Mouse (Mus musculus) kidney, embryonic 15.5 days (tissue): ENCODE measurements around the gene Caln1. TPM values are rescaled to one million over a fixed set of nuclear protein-coding genes. Genes with fewer than 3 reads are reported as not detected.

Source experiments
- ATAC-seq: fragments of 200-750 bp; cut with Nextera tagmentation; replicated peaks from 2 replicates; pipeline ENCODE4 v1.8.0; 2017; ENCODE audit warnings: moderate TSS enrichment; ENCODE audit not compliant: low FRiP score
- H3K27ac ChIP-seq: fragments of 300-500 bp; sonication (generic); 2 replicates; pipeline ENCODE4 v1.5.1; 2015; ENCODE audit warnings: mild to moderate bottlenecking, inconsistent platforms
- H3K27me3 ChIP-seq: fragments of 300-500 bp; sonication (generic); 2 replicates; pipeline ENCODE4 v1.6.1; 2015; ENCODE audit warnings: inconsistent platforms
- H3K36me3 ChIP-seq: fragments of 300-500 bp; sonication (generic); 2 replicates; pipeline ENCODE4 v1.6.1; 2015; ENCODE audit warnings: inconsistent platforms
- H3K4me1 ChIP-seq: fragments of 300-500 bp; sonication (generic); 2 replicates; pipeline ENCODE4 v1.6.1; 2015; ENCODE audit warnings: inconsistent platforms
- H3K4me2 ChIP-seq: fragments of 300-500 bp; sonication (generic); 2 replicates; pipeline ENCODE4 v1.6.1; 2015; ENCODE audit warnings: moderate library complexity, mild to moderate bottlenecking, inconsistent platforms
- H3K4me3 ChIP-seq: fragments of 300-500 bp; sonication (generic); replicated peaks from 2 replicates; pipeline ENCODE4 v1.5.1; 2015; ENCODE audit warnings: mild to moderate bottlenecking, inconsistent platforms
- H3K9ac ChIP-seq: fragments of 300-500 bp; sonication (generic); 2 replicates; pipeline ENCODE4 v1.6.1; 2015; ENCODE audit warnings: mild to moderate bottlenecking, inconsistent platforms
- H3K9me3 ChIP-seq: fragments of 300-500 bp; sonication (generic); replicated peaks from 2 replicates; pipeline ENCODE4 v1.6.1; 2016; ENCODE audit warnings: inconsistent platforms
- WGBS: fragments of 180-500 bp; shearing (Covaris S2); methylation state at CpG from one replicate; pipeline ENCODE4 v1.1.7; 2015; ENCODE audit warnings: mixed read lengths; 5-methylcytosine and 5-hydroxymethylcytosine counted together
- polyA plus RNA-seq: library from polyadenylated mRNA; unstranded; fragments of >200 nt; fragmentation: Nextera tagmentation; extraction: Ambion mirVana; gene quantifications from 2 replicates; pipeline ENCODE4 v1.2.1, GENCODE M21; 2015

The Caln1 gene
- polyA plus RNA-seq, 1 experiment from 2014 or later: 1.1 TPM

- H3K4me2 ChIP-seq: no peak overlapping the region
- peaks cover 59% of the 10 kb centered on the region for H3K36me3 ChIP-seq
- 92% methylated on average over 15 of the region's 15 CpGs for WGBS
- H3K9ac ChIP-seq: no peak overlapping the region
- no peaks in the 10 kb centered on the region for H3K9me3 ChIP-seq
- H3K4me1 ChIP-seq: no peaks in the 10 kb centered on the region
- H3K4me3 ChIP-seq: no peak overlapping the region
- ATAC-seq: no peak
- no peak overlapping the region for H3K27ac ChIP-seq
- H3K27me3 ChIP-seq: no peaks in the 10 kb centered on the region
Measured at GRCm38 (mm10) chr5:130340656-130341055, 28.6 kb upstream of the Caln1 start.

- Histone ChIP-seq H3K9me3 (no peaks in the 10 kb centered on the region), H3K4me1 (no peaks in the 10 kb centered on the region), H3K9ac (no peak overlapping the region), H3K4me3 (no peak overlapping the region), H3K27ac (no peak overlapping the region), H3K4me2 (no peak overlapping the region), H3K36me3 (peaks cover 32% of the 10 kb centered on the region), H3K27me3 (no peaks in the 10 kb centered on the region)
- WGBS: 85% methylated on average over 7 of the region's 7 CpGs
- ATAC-seq: no peak
Measured at GRCm38 (mm10) chr5:130344999-130345398, 24.3 kb upstream of the Caln1 start.

- Histone ChIP-seq H3K9ac (no peak overlapping the region), H3K36me3 (peaks cover 23% of the 10 kb centered on the region), H3K4me1 (no peaks in the 10 kb centered on the region), H3K4me2 (no peak overlapping the region), H3K27me3 (no peaks in the 10 kb centered on the region), H3K4me3 (no peak overlapping the region), H3K9me3 (no peaks in the 10 kb centered on the region), H3K27ac (no peak overlapping the region)
- WGBS: 77% methylated on average over 2 of the region's 2 CpGs
- ATAC-seq: no peak
Measured at GRCm38 (mm10) chr5:130345871-130346270, 23.4 kb upstream of the Caln1 start.

GRCm38 (mm10) chr5:130355223-130355622 is 14.0 kb upstream of the Caln1 start:
- Histone ChIP-seq H3K9ac (no peak overlapping the region), H3K9me3 (no peaks in the 10 kb centered on the region), H3K27ac (no peak overlapping the region), H3K36me3 (no peaks in the 10 kb centered on the region), H3K27me3 (no peaks in the 10 kb centered on the region), H3K4me1 (no peaks in the 10 kb centered on the region), H3K4me2 (no peak overlapping the region), H3K4me3 (no peak overlapping the region)
- no peak for ATAC-seq
- 42% methylated on average over 7 of the region's 7 CpGs for WGBS

- H3K36me3 ChIP-seq: no peaks in the 10 kb centered on the region
- H3K27me3 ChIP-seq: no peaks in the 10 kb centered on the region
- H3K4me1 ChIP-seq: no peaks in the 10 kb centered on the region
- no peaks in the 10 kb centered on the region for H3K9me3 ChIP-seq
- H3K4me2 ChIP-seq: no peak overlapping the region
- WGBS: 64% methylated on average over 4 of the region's 4 CpGs
- no peak overlapping the region for H3K27ac ChIP-seq
- no peak for ATAC-seq
- H3K9ac ChIP-seq: no peak overlapping the region
- no peak overlapping the region for H3K4me3 ChIP-seq
Measured at GRCm38 (mm10) chr5:130363111-130363510, 6.1 kb upstream of the Caln1 start.

GRCm38 (mm10) chr5:130363773-130364172 is 5.5 kb upstream of the Caln1 start:
- WGBS: 34% methylated on average over 3 of the region's 3 CpGs
- Histone ChIP-seq H3K36me3 (no peaks in the 10 kb centered on the region), H3K4me2 (no peak overlapping the region), H3K27ac (no peak overlapping the region), H3K9me3 (no peaks in the 10 kb centered on the region), H3K4me3 (no peak overlapping the region), H3K9ac (no peak overlapping the region), H3K4me1 (no peaks in the 10 kb centered on the region), H3K27me3 (no peaks in the 10 kb centered on the region)
- no peak for ATAC-seq

- Histone ChIP-seq H3K4me3 (no peak overlapping the region), H3K4me2 (no peak overlapping the region), H3K36me3 (no peaks in the 10 kb centered on the region), H3K27me3 (no peaks in the 10 kb centered on the region), H3K4me1 (no peaks in the 10 kb centered on the region), H3K27ac (no peak overlapping the region), H3K9me3 (no peaks in the 10 kb centered on the region), H3K9ac (no peak overlapping the region)
- 87% methylated on average over 6 of the region's 6 CpGs for WGBS
- ATAC-seq: no peak
Measured at GRCm38 (mm10) chr5:130368236-130368635, 1.0 kb upstream of the Caln1 start.

GRCm38 (mm10) chr5:130375411-130375810 is 6.2 kb downstream of the Caln1 start:
- 83% methylated on average over 3 of the region's 3 CpGs for WGBS
- H3K4me2 ChIP-seq: no peak overlapping the region
- H3K9me3 ChIP-seq: no peaks in the 10 kb centered on the region
- no peak overlapping the region for H3K9ac ChIP-seq
- H3K27ac ChIP-seq: no peak overlapping the region
- no peaks in the 10 kb centered on the region for H3K27me3 ChIP-seq
- H3K4me3 ChIP-seq: no peak overlapping the region
- H3K4me1 ChIP-seq: no peaks in the 10 kb centered on the region
- no peaks in the 10 kb centered on the region for H3K36me3 ChIP-seq
- ATAC-seq: no peak

GRCm38 (mm10) chr5:130384222-130384912 is 15.1 kb downstream of the Caln1 start, which contains the start of gene A330070K13Rik:
Gene A330070K13Rik, minus strand, starts transcription at chr5:130384631.
- Histone ChIP-seq H3K36me3 (no peaks in the 10 kb centered on the region), H3K9ac (no peak within 1 kb of the TSS), H3K4me2 (peak within 1 kb of the TSS; percentile 50), H3K27me3 (no peaks in the 10 kb centered on the region), H3K4me3 (peak within 1 kb of the TSS; percentile 18), H3K4me1 (peaks cover 13% of the 10 kb centered on the region), H3K9me3 (no peaks in the 10 kb centered on the region), H3K27ac (no peak within 1 kb of the TSS)
- ATAC-seq: no peak
- WGBS: 5% methylated on average over 13 of the region's 13 CpGs

- no peak overlapping the region for H3K4me2 ChIP-seq
- H3K9ac ChIP-seq: no peak overlapping the region
- H3K4me3 ChIP-seq: no peak overlapping the region
- H3K9me3 ChIP-seq: no peaks in the 10 kb centered on the region
- 57% methylated on average over 7 of the region's 7 CpGs for WGBS
- H3K27ac ChIP-seq: no peak overlapping the region
- peaks cover 13% of the 10 kb centered on the region for H3K4me1 ChIP-seq
- H3K27me3 ChIP-seq: no peaks in the 10 kb centered on the region
- no peak for ATAC-seq
- no peaks in the 10 kb centered on the region for H3K36me3 ChIP-seq
Measured at GRCm38 (mm10) chr5:130386418-130386817, 17.2 kb downstream of the Caln1 start.

- Histone ChIP-seq H3K36me3 (no peaks in the 10 kb centered on the region), H3K4me1 (peaks cover 5% of the 10 kb centered on the region), H3K4me2 (no peak overlapping the region), H3K27me3 (no peaks in the 10 kb centered on the region), H3K9me3 (no peaks in the 10 kb centered on the region), H3K4me3 (no peak overlapping the region), H3K27ac (no peak overlapping the region), H3K9ac (no peak overlapping the region)
- 55% methylated on average over 8 of the region's 8 CpGs for WGBS
- ATAC-seq: no peak
Measured at GRCm38 (mm10) chr5:130393618-130394355, 24.5 kb downstream of the Caln1 start.

GRCm38 (mm10) chr5:130394386-130394785 is 25.1 kb downstream of the Caln1 start:
- Histone ChIP-seq H3K4me3 (no peak overlapping the region), H3K9ac (no peak overlapping the region), H3K36me3 (no peaks in the 10 kb centered on the region), H3K4me1 (peaks cover 5% of the 10 kb centered on the region), H3K27me3 (no peaks in the 10 kb centered on the region), H3K9me3 (no peaks in the 10 kb centered on the region), H3K4me2 (no peak overlapping the region), H3K27ac (no peak overlapping the region)
- no peak for ATAC-seq
- WGBS: 61% methylated on average over 8 of the region's 8 CpGs
